Mouse (Mus musculus): ENCODE data around the gene Yy2.

The Yy2 gene

GRCm38 (mm10) chrX:157568840-157569239 lies at the start of gene Yy2:
Yy2 (minus strand) TSS chrX:157568985.
- DNase-seq = no peak

GRCm38 (mm10) chrX:157612894-157613293 lies 44.1 kb upstream of the Yy2 start:
- peak; percentile 7 for DNase-seq

GRCm38 (mm10) chrX:157601450-157601849 lies 32.7 kb upstream of the Yy2 start:
- DNase-seq = peak; percentile 29

GRCm38 (mm10) chrX:157598186-157598996 lies 29.6 kb upstream of the Yy2 start, which contains the start of gene Mbtps2:
Mbtps2 (minus strand) TSS chrX:157598715.
- peak; percentile 81 for DNase-seq

- peak; percentile 9 for DNase-seq
Observed at GRCm38 (mm10) chrX:157597585-157598185, 28.9 kb upstream of the Yy2 start.

- no peak for DNase-seq
Observed at GRCm38 (mm10) chrX:157596802-157597201, 28.0 kb upstream of the Yy2 start.

GRCm38 (mm10) chrX:157595927-157596326 lies 27.1 kb upstream of the Yy2 start:
- DNase-seq = no peak

GRCm38 (mm10) chrX:157594606-157595005 lies 25.8 kb upstream of the Yy2 start:
- no peak for DNase-seq

- DNase-seq = no peak
Observed at GRCm38 (mm10) chrX:157587001-157587400, 18.2 kb upstream of the Yy2 start.

- DNase-seq = no peak
Observed at GRCm38 (mm10) chrX:157586397-157586796, 17.6 kb upstream of the Yy2 start.

GRCm38 (mm10) chrX:157579108-157579614 lies 10.4 kb upstream of the Yy2 start:
- no peak for DNase-seq

GRCm38 (mm10) chrX:157574683-157575082 lies 5.9 kb upstream of the Yy2 start:
- no peak for DNase-seq

- DNase-seq = peak; percentile 9
Observed at GRCm38 (mm10) chrX:157563794-157564193, 5.0 kb downstream of the Yy2 start.

- DNase-seq = peak; percentile 8
Observed at GRCm38 (mm10) chrX:157547082-157547481, 21.7 kb downstream of the Yy2 start.

Measured in kidney, postnatal 10 days (tissue).